Mouse (Mus musculus) left cerebral cortex, adult 2 months (tissue): ENCODE measurements around the gene Ift172. TPM values are rescaled to one million over a fixed set of nuclear protein-coding genes. Genes with fewer than 3 reads are reported as not detected.

Experiments used
- DNase-seq, 2 experiments: peaks; one replicate each; pipeline ENCODE4 v3.0.0; 2021 to 2022; ENCODE audit warnings: low spot score in 2 of 2, mixed read lengths in 1 of 2; ENCODE audit errors: extremely low spot score in 1 of 2
- H3K27ac ChIP-seq: fragments of 200-600 bp; 2 replicates; pipeline ENCODE4 v1.8.1; 2022
- H3K4me3 ChIP-seq: fragments of 200-600 bp; 2 replicates; pipeline ENCODE4 v1.8.1; 2022
- CTCF ChIP-seq: fragments of 200-600 bp; IDR thresholded peaks from 2 replicates; pipeline ENCODE4 v1.8.1; 2022; ENCODE audit warnings: antibody characterized with exemption, mild to moderate bottlenecking, moderate library complexity
- intact Hi-C: fragments of 180-260 bp; cut with DNase I; formaldehyde crosslinking; loops from one replicate; pipeline ENCODE4 v1.15.1; 2025
- total RNA-seq, 2 experiments: library from RNA; stranded (reverse); gene quantifications; 2 replicates each; pipeline ENCODE4 v1.2.3; 2021

Ift172 gene
- total RNA-seq, 2 experiments from 2014 or later: 106 to 107 TPM

DNA sequence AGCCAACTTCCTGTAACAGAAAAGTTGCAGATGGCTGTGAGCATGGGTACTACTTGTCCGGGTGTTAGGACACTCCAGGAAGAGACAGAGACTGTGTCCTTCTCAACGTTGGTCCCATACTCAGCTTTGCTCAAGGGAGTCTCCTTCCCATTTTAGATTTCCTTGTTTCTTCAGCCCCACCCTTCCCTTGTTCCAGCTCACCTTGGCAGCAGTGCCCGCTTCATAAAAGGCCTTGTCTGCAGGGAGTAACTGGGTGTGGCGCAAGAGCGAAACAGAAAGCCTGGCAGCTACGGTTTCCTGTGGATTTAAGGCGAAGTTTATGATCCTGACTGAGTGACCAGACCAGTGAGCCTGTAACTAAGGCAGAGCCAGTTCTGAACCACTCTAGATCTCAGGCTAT lies 36.5 kb downstream of the Ift172 start:
- Histone ChIP-seq H3K27ac (peak overlapping the region; percentile 44; the same call in 1 of the 2 replicates), H3K4me3 (no peak overlapping the region)
- intact Hi-C loops: no loop called here
- no peak for TF ChIP-seq CTCF
- no peak for DNase-seq

GRCm38 (mm10) chr5:31253806-31254205 lies 37.1 kb downstream of the Ift172 start:
- H3K4me3 ChIP-seq: no peak overlapping the region
- intact Hi-C loops: no loop called here
- peak overlapping the region; percentile 44; the same call in 1 of the 2 replicates for H3K27ac ChIP-seq
- no peak for DNase-seq
- no peak for TF ChIP-seq CTCF

DNA sequence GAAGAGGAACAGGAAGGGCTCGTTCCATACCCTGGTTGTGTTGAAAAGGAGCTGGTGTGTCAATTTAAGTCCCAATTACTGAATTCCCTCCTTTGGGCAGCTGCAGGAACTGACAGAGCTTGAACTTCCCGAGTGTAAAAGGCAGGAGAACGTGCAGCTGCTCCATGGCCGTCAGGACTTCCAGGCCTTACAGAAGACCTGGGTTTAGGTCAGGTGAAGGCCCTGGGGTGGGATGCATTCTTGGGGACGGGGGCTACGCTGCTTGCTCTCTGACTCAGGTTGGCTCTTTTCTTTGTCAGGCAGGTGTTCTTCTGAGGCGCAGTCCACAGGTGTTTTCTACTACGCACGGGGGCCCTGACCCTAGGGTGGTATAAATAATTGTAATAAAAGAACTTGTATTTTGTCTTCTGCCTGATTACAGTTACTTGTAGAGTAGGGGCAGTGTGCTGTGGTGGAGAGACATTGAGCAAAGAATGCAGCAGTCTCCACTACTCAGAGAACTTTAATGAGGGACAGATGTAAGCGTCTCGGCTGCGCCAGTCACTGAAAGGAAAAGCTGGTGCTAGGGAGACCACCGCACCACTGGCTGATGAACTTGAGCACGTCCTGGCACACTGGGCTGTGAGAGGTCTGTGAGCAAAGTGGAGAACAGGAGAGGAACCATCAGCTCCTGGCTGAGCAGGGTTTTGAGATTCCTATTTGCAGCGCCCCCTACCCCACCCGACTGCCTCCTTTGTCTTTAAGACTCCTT lies 37.9 kb downstream of the Ift172 start:
- intact Hi-C loops: no loop called here
- no peak for TF ChIP-seq CTCF
- Histone ChIP-seq H3K4me3 (no peak overlapping the region), H3K27ac (no peak overlapping the region)
- no peak for DNase-seq

- TF ChIP-seq CTCF: no peak
- intact Hi-C loops: no loop called here
- no peak overlapping the region for H3K4me3 ChIP-seq
- H3K27ac ChIP-seq: no peak overlapping the region; the same call in 1 of the 2 replicates
- DNase-seq: no peak
These were observed 38.8 kb downstream of the Ift172 start for GRCm38 (mm10) chr5:31252151-31252550.

- Histone ChIP-seq H3K4me3 (no peak within 1 kb of the TSS), H3K27ac (no peak within 1 kb of the TSS; the same call in 1 of the 2 replicates)
- DNase-seq: peak; percentile 34 to 37
- TF ChIP-seq CTCF: no peak
- intact Hi-C loops: no loop called here
These were observed 39.3 kb downstream of the Ift172 start, which contains the start of gene Krtcap3 for GRCm38 (mm10) chr5:31251541-31252101. Gene Krtcap3, plus strand, starts transcription at chr5:31251691.

DNA sequence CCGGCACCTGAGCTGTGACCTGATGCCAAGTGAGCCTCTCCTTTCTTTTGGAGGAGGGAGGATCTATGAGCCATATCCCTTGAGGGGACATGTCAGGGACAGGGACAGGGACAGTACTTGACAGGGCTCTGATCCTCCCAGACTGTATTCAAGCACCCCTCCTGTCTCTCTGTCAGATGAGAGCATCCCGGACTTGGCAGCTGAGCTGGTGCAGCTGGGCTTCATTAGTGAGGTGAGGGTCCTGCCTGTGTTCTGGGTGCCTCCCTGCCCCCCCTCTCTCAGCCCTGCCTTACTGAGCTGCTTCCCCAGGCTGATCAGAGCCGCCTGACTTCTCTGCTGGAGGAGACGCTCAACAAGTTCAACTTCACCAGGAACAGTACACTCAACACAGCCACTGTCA lies 40.2 kb downstream of the Ift172 start:
- intact Hi-C loops: no loop called here
- TF ChIP-seq CTCF: no peak
- DNase-seq: no peak
- Histone ChIP-seq H3K27ac (no peak overlapping the region), H3K4me3 (no peak overlapping the region)

DNA sequence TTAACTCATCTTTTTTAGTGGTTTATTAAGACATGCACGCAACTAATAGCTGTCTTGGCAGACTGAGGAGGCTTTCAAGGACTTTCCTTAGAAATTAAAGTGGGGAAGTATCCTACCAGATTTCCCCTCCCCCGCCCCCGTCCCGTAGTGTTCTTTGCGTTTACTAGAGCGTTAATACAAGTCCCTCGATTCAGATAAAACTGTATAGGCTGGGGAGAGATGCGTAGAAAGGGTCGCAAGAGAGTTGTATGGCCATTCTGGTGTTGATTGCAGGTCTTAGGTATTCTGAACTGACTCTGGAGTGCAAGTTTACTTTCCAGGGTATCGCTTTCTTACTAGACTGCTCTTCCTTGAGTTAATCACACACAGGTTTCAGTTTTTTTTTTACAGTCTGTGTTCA lies 48.7 kb downstream of the Ift172 start:
- no peak for DNase-seq
- intact Hi-C loops: no loop called here
- peak overlapping the region; percentile 96 for H3K4me3 ChIP-seq
- no peak for TF ChIP-seq CTCF
- no peak overlapping the region for H3K27ac ChIP-seq

DNA sequence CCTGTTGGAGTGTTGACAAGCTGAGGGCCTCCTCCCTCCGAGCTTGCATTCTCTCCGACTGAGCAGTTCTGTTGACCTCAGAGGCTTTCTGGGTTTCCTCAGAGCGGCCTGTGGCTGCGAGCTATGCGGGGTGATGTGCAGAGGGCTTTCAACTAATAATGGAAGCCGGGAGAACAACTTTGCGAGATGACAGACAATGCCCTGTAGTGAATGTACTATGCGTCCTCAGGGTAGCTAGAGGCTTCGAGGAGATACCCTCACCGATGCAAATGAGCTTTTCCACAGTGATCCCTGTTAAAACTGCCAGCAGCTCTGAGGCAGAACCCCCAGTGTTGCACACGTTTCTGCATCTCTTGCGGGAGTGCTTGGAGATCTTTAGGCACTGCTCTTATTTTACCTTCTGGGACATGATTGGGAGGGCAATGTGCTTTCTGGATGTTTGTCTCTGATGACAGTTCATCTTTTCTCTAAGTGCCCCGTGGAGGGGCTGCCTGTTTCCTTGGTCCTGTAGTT lies 49.3 kb downstream of the Ift172 start:
- no peak for DNase-seq
- intact Hi-C loops: loop anchor here (2.0 kb wide), 1 partner anchor 53 kb away; no protein-coding TSS in a partner anchor
- TF ChIP-seq CTCF: no peak
- Histone ChIP-seq H3K27ac (peak overlapping the region; percentile 20; the same call in 1 of the 2 replicates), H3K4me3 (peak overlapping the region; percentile 96)

GRCm38 (mm10) chr5:31240637-31241521 lies 50.0 kb downstream of the Ift172 start, which contains the start of the genes Nrbp1 and Gm9970:
Gene Nrbp1, plus strand, starts transcription at chr5:31240864.
Gene Gm9970, minus strand, starts transcription at chr5:31241232.
- intact Hi-C loops: loop anchor here (1.0 to 2.0 kb wide), 2 partner anchors 21 to 54 kb away; partner anchors contain the start of gene Ppm1g
- DNase-seq: peak; percentile 95 to 96
- no peak; the same call in none of the 2 replicates for TF ChIP-seq CTCF
- Histone ChIP-seq H3K4me3 (peak within 1 kb of the TSS; percentile 96), H3K27ac (peak within 1 kb of the TSS; percentile 95)

DNA sequence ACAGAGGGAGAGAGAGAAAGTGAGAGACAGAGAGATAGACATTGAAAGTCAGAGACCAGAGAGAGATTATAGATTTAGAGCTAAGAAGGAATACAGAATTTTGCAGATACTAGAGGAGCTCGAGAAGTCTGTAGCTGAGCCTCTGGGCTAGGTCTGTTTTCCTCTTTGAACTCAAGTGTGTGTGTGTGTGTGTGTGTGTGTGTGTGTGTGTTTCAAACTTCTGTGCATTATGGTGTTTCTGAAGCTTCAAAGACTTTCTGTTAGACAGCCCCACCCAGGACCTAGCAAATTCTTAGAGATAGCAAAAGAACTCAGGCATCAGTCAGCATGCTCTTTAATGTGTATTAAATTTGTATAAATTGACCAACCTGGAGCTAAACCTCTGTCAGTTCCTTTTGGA lies 64.3 kb downstream of the Ift172 start:
- no peak overlapping the region for H3K27ac ChIP-seq
- H3K4me3 ChIP-seq: no peak overlapping the region
- intact Hi-C loops: no loop called here
- no peak for TF ChIP-seq CTCF
- no peak for DNase-seq

- intact Hi-C loops: loop anchor here (1.0 kb wide), 1 partner anchor 106 kb away; no protein-coding TSS in a partner anchor
- no peak overlapping the region for H3K4me3 ChIP-seq
- no peak overlapping the region for H3K27ac ChIP-seq
- no peak for TF ChIP-seq CTCF
- DNase-seq: no peak
These were observed 68.2 kb downstream of the Ift172 start for GRCm38 (mm10) chr5:31222696-31223095.
